Mouse (Mus musculus) adrenal gland, postnatal 0 days (tissue): Measurements from ENCODE around the gene Sash1. TPM values are rescaled to one million over a fixed set of nuclear protein-coding genes. Genes with fewer than 3 reads are reported as not detected.

Experiments
- polyA plus RNA-seq: library from polyadenylated mRNA; unstranded; fragments of >200 nt; fragmentation: Nextera tagmentation; extraction: Ambion mirVana; gene quantifications from 2 replicates; pipeline ENCODE4 v1.2.1, GENCODE M21; 2015

The Sash1 gene
- polyA plus RNA-seq: 4.5 and 6.4 TPM in 2 replicates

DNA sequence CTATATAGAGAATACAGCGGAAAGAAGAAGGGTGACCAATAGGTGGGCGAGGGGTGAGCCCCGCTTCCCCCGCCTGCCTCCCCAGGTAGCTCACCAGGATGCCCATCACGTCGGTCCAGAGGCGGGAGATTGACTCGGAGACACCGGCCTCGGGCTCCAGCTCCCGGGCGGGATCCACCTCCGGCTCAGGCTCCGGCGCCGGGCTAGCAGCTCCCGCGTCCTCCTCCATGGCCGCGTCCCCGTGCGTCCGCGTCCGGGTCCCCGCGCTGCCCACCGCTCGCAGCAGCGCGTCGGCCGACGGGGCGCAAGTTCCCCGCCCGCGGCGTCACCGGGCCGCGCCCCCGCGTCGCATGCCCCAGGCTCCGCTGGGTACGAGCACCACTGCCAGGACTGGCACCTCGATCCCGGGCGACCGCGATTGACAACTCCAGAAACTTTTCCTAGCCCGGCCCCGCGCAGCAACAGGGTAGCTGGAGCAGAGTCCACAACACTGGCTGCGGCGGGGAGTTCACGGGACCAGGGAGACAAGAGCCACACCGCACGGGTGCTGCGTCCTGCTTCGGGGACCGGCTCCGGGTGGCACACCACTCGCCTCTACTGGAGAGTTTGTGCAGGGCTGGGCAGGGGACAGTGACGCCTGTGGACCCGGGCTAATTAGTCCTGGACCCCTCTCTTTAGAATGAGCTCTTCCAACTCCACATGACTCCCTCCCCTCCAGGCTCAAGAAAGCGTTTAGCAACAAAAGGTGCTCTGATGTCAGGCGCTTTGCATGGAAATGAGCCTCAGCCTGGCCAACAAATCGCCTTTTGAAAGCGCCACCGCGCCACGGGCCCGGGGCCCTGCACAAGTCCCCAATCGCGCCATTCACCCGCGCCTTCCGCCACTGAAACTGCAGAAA lies at the start of gene Sash1:
TSS of gene Sash1 (minus strand) at position 441 of the 898 bp plus-strand sequence.

